Mouse (Mus musculus): ENCODE data around the gene Zfp60.
"Not testable (repeated sequence)": the region's sequence is repeated elsewhere in the genome, so short reads cannot be mapped to it uniquely, and the experiment has no call there.

Zfp60 gene

DNA sequence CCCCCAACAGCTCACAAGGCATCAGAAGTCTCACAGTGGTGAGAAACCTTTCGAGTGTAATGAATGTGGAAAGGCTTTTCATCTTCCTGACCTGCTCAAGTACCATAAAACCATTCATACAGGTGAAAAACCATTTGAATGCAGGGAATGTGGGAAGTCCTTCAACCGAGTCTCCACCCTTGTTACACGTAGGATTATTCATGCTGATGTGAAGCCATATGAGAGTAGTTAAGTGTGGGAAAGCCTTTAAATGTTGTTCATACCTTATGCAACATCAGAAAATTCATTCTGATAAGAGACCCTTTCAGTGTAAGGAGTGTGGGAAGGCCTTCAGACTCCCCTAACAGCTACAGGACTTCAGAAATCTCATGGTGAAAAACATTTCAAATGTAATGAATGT is 62.7 kb downstream of the Zfp60 start:
- DNase-seq (ENCODE audit: low read depth, low spot score) = not testable (repeated sequence)

DNA sequence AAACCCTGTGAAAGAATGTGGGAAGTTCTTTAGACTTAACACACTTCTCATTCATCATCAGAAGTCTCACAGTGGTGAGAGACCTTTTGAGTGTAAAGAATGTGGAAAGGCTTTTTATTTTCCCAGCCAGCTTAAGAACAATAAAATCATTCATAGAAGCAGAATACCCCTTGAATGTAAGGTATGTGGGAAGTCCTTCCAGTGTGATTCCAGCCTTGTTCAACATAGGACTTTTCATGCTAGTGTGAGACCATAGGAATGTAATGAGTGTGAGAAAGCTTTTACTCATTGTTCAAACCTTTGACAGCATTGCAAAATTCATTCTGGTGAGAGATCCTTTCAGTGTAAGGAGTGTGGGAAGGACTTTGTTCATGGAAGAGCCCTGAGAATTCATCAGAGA is 63.4 kb downstream of the Zfp60 start:
- DNase-seq (ENCODE audit: low read depth, low spot score) = no peak

DNA sequence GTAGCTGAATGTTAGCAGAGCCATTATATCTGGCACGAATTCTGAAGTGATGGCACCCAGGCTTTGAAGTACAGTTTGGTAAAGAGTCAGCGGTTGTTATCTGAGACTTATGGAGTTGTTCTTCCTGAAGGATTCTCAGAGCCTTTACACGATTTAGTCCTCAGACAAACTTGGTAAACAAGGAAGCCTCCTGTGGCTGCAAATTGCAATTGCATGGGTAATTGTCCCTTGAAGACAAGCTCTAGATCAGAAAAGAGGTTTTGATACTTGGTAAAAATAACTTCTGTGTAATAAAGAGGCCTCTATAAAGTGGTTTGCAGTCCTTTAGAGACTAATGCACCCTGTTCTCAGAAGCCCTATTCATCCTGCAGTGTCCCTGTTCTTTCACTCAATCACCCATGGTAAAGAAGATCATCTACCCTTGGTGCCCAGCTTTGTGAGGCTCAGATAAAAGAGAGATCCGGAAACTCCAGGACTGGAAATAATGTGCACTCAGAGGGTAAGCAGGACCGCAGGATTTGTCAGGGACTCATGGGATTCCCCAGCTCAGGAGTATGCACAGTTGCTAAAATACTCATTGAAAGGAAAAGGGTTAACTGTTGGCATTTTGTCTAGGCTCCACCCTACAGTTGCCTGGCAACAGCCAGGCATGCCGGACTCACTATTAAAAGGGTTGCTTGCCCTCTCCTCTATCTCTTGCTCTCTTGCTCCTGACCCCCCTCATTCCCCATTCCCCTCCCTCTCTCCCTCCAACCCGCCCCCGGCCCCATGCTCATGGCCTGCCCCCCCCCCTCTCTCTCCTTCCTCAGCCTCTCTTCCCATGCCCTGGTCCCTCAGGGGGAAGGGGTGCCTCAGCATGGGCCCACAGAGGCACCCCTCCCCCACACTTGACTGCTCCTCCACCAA is 67.0 kb downstream of the Zfp60 start:
- DNase-seq (ENCODE audit: low read depth, low spot score) = no peak

DNA sequence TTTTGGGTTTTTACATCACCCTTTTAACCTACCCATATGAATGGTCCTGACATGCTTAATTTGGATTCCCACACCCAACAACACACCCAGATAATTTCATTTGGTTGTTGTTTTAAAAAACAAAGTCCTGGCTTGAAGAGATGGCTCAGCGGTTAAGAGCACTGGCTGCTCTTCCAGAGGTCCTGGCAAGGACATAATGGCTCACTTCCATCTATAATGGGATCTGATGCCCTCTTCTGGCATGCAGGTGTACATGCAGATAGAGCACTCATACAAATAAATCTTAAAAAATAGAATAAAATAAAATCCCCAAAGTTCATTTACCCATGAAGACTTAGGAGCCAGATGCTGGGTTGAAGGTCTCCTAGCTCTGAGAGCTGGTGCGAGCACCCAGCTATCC is 69.9 kb downstream of the Zfp60 start:
- no peak for DNase-seq (ENCODE audit: low read depth, low spot score)

DNA sequence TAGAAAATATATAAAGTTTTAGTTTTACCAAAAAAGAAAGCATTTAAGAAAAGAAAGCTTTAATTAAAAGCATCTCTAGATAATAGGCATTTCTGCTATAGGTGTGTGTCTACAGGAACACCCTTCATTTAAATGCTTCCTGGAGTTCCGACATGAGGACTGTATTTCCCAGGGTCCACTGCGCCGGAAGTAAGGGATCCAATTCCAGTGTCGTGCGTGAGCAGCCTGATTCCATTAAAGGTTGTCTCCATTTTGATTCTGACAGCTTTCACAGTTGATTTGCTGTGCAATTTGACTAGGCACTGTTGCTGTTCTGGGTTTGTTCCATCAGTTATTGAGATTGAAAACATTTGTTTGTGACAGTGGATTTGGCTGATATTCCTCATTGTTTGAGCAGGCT is 71.8 kb downstream of the Zfp60 start:
- DNase-seq (ENCODE audit: low read depth, low spot score) = no peak

All from brain, embryonic 18.5 days (tissue).